Mouse (Mus musculus): Measurements from ENCODE around the gene Amy1. TPM values are rescaled to one million over a fixed set of nuclear protein-coding genes. Genes with fewer than 3 reads are reported as not detected.
"Not testable (repeated sequence)": the region's sequence is repeated elsewhere in the genome, so short reads cannot be mapped to it uniquely, and the experiment has no call there.

The Amy1 gene
- total RNA-seq (2022), result 10 to 100 TPM; 14.1 to 39.6 (median 29.0) TPM

- DNase-seq, result no peak
Measured at GRCm38 (mm10) chr3:113606599-113606998, at the start of gene Amy1. Gene Amy1, minus strand, starts transcription at chr3:113606699.

- no peak for DNase-seq
Measured at GRCm38 (mm10) chr3:113654335-113654734, 47.8 kb upstream of the Amy1 start.

- not testable (repeated sequence) for DNase-seq
Measured at GRCm38 (mm10) chr3:113651386-113651785, 44.9 kb upstream of the Amy1 start.

GRCm38 (mm10) chr3:113639545-113639944 lies 33.0 kb upstream of the Amy1 start:
- no peak for DNase-seq

GRCm38 (mm10) chr3:113634220-113634619 lies 27.7 kb upstream of the Amy1 start:
- no peak for DNase-seq

GRCm38 (mm10) chr3:113631611-113632010 lies 25.1 kb upstream of the Amy1 start:
- DNase-seq, result no peak

GRCm38 (mm10) chr3:113630564-113630963 lies 24.1 kb upstream of the Amy1 start:
- DNase-seq, result no peak

GRCm38 (mm10) chr3:113629606-113630359 lies 23.3 kb upstream of the Amy1 start, which contains the start of gene Rnpc3:
Gene Rnpc3, minus strand, starts transcription at chr3:113630149.
- DNase-seq, result peak; percentile 89

GRCm38 (mm10) chr3:113590844-113591243 lies 15.7 kb downstream of the Amy1 start:
- no peak for DNase-seq

GRCm38 (mm10) chr3:113574578-113574977 lies 31.9 kb downstream of the Amy1 start:
- peak; percentile 19 for DNase-seq

GRCm38 (mm10) chr3:113574138-113574537 lies 32.4 kb downstream of the Amy1 start:
- no peak for DNase-seq

- DNase-seq, result no peak
Measured at GRCm38 (mm10) chr3:113572158-113572557, 34.3 kb downstream of the Amy1 start.

- no peak for DNase-seq
Measured at GRCm38 (mm10) chr3:113539692-113540091, 66.8 kb downstream of the Amy1 start.

GRCm38 (mm10) chr3:113532328-113532727 lies 74.2 kb downstream of the Amy1 start, which contains the start of gene Amy2a1:
Gene Amy2a1, minus strand, starts transcription at chr3:113532428.
- DNase-seq, result not testable (repeated sequence)

Other genes starting within 250 kb of the Amy1 start
- gene Amy2a1, start 74.3 kb downstream of the Amy1 start, total RNA-seq (2022), result not detected
- gene Rnpc3, start 23.4 kb upstream of the Amy1 start, total RNA-seq (2022), result 10 to 100 TPM; 22.6 to 33.8 (median 27.2) TPM

Measured in adrenal gland, adult 8-10 months (tissue).